Mouse (Mus musculus) lung, adult 2 months (tissue): ENCODE measurements at regions not wholly inside any gene's neighbourhood (a gene's known extent, or its start where the extent isn't known, plus 50 kb on each side); places are given as distances from the start of the nearest gene placed in this dataset.

ENCODE experiments used
- CTCF ChIP-seq: fragments of 200-500 bp; IDR thresholded peaks from 2 replicates; pipeline ENCODE4 v1.5.1; 2011; ENCODE audit warnings: mild to moderate bottlenecking, low read length, control low read depth; ENCODE audit not compliant: insufficient read depth
- POLR2A ChIP-seq: fragments of 200-500 bp; IDR thresholded peaks from 2 replicates; pipeline ENCODE4 v1.6.1; 2011; ENCODE audit warnings: low read depth, mild to moderate bottlenecking, control low read depth, low read length, borderline replicate concordance; ENCODE audit errors: extremely low read depth

DNA sequence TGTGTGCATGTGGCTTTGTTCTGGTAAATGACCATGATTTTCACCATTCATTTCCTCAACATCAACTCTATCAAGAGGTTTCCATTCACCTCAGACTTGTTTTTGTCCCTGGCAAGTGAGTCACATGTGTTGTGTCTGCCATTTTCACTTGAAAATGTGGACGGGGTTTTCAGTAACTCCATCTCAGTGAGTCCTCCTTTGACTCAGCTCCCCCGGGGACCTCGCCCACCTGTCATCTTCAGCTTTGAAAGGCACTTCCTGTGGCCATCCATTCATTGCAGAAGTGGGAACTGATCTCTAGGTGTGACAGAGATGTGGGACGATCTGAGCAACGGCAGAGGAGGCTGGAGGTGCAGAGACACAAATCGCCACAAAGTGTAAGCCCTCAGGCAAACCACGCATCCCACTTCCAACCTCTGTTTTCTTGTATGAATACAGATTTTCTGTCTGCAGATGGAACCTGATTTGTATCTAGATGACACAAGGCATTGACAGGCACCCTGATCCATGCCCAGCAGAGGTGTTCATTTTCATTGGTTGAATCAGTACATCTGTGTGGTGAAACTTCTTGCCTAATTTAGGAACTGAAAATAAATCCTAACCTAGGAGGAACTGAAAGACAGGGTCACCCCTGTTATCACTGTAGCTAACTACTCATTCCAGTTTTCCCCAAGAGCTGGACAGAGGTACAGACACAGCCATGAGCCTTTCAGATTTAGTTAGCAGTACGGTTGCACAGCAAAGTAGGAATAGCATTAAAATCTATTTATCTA is 58.4 kb downstream of the Foxb1 start:
- no peak for TF ChIP-seq POLR2A
- no peak for TF ChIP-seq CTCF
